Mouse (Mus musculus): ENCODE measurements at regions not wholly inside any gene's neighbourhood (a gene's known extent, or its start where the extent isn't known, plus 50 kb on each side); places are given as distances from the start of the nearest gene placed in this dataset.

- no peak for DNase-seq
Measured at GRCm38 (mm10) chrX:49387439-49387838, 76.3 kb upstream of the Arhgap36 start.

DNA sequence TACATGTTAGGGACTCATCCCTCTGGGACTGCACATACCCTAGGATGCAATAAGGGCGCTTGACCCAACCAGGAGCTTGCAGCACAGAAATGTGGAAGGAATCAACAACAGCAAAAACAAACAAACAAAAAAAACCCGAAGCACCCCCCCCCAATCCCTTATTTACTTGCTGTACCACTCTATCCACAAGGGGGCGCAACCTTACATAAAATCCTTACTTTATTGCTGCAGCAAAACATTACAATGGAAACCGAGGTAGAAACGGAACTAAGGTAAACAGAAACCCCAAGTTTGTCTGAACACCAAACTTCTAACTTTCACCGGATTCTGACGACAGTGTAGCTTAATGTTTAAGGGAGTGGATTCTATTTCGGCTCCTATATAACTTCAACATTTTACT is 86.7 kb upstream of the Arhgap36 start:
- DNase-seq: peak in 1 of 2 experiments; percentile 1

DNA sequence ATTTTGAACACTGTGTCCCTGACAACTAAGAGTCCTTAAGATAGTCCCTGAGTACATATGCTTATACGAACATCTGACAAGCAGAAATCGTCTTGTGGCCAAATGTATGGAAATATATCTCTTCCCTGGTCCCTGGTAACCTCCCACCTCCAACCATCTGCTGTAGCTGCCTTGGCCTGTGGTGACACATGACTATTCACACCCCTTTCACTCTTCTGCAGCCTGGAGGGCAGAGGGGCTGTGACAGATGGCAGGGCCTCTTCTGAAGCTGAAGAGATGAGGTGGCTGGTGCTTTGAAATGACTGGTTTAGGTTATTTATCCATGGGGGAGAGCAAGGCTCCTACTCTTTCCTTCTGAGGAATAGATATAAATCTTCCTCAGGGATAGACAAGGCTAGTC is 82.3 kb upstream of the Enox2 start:
- no peak for DNase-seq

GRCm38 (mm10) chrX:49369404-49369803 is 81.3 kb upstream of the Enox2 start:
- DNase-seq: no peak

GRCm38 (mm10) chrX:49346451-49346850 is 58.4 kb upstream of the Enox2 start:
- no peak for DNase-seq
